Mouse (Mus musculus) CD8-positive naive resting alpha-beta T cell, adult 2 months (primary cell): ENCODE results near the gene Agpat1.

ENCODE experiments used
- DNase-seq, 2 experiments: peaks; one replicate each; pipeline ENCODE4 v3.0.0; 2022; ENCODE audit warnings: low read depth in 2 of 2, low spot score in 2 of 2

Gene Agpat1

DNA sequence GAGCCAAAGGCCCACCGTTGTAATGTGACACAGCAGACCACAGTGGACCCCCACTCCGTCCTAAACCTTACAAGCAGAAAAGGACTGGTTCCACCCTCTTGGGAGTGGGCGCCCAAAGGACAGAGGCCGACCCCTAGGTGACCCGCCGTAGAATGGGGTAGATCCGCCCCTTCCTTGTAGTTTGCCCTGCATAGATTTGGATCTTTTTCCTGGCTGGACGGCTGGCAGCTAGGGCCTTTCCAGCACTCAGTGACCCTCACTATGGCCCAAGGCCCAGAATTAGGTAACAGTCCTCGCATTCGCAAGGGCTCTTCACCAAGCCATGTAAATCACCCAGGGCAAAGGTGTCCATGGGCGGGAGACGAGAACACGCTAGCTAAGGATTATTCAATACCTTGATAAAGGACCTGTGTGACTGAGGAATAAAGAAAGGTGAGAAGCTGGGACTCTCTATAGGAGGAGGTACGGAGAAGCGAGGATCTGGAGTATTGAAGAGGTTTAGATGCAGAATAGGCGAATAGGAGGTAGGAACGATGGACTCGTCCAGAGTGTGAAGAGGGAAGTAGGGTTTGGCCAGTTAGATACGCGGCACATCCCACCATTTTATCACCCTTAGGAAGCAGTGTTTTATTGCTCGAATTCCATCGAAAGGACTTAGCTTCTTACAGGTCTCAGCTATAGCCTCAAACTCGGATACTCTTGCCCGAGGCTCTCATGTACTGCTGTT is 612 bp downstream of the Agpat1 start:
- DNase-seq, result no peak

DNA sequence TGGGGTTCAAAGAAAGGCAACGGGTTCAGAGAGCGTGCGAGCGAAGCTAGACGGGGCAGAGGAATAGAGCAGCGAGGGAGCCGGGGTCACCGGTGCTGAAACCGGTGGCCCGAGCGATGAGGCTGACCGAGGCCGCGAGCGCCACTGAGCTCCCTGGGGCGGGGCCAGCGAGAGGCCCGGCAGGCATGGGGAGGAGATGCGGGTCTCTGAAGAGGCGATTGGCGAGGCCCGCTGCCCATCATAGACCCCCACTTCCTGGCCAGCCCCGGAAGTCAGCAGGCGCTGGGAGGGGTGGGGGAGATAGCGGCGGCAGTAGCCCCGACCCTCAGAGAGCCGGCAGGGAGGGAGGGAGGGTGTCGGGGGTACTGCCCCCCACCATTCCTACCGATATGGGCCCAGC is 1.5 kb downstream of the Agpat1 start:
- peak; percentile 80 to 89 for DNase-seq

GRCm38 (mm10) chr17:34606186-34607039 is 2.4 kb downstream of the Agpat1 start:
- no peak for DNase-seq

- no peak for DNase-seq
Measured at GRCm38 (mm10) chr17:34607997-34608396, 3.9 kb downstream of the Agpat1 start.

- DNase-seq, result no peak
Measured at GRCm38 (mm10) chr17:34611050-34611449, 7.0 kb downstream of the Agpat1 start.

GRCm38 (mm10) chr17:34613054-34613645 is 9.1 kb downstream of the Agpat1 start:
- DNase-seq, result no peak

DNA sequence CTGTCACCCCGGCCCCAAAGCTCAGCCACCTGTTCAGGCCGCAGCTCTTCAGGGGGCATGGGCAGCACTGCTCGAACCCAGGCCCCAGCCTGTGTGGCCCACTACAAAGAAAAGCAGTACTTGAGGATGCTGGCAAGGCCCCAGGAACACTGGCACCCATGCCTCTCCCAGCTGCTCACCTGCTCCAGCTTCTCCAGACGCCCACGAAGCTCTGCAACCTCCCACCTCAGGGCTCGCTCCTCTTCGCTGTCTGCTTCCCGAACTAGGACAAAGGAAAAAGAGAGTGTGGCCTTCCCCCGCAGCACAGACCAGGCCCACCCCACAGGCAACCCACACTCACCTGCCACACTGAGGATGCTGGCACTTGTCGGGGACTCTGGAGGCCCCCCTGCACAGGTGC is 9.8 kb downstream of the Agpat1 start:
- DNase-seq, result no peak

DNA sequence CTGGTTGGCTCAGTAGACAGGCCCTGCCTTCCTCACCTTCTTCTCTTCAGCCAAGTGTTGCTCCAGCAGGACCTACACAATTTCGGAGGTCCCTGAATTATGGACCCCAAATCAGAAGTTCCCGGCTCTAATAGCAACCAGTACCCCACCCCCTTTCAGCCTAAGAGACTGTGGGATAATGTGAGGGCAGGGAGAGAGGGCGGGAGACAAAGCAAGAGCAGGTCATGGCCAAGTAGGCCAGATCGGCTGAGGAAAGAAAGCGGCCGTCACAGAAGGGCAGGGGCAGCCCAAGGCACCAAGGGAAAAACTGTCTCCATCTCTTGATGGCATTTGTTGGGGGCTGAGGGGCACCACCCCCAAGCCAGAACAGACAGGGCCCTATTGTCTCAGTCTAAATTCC is 11.8 kb downstream of the Agpat1 start, which contains the start of gene Egfl8:
Gene Egfl8, minus strand, starts transcription at position 101 of the 400 bp plus-strand sequence.
- no peak for DNase-seq

- peak; percentile 76 to 88 for DNase-seq
Measured at GRCm38 (mm10) chr17:34618999-34619398, 14.9 kb downstream of the Agpat1 start.

GRCm38 (mm10) chr17:34621006-34621405 is 16.9 kb downstream of the Agpat1 start:
- DNase-seq, result no peak

- no peak for DNase-seq
Measured at GRCm38 (mm10) chr17:34623161-34623560, 19.1 kb downstream of the Agpat1 start.

DNA sequence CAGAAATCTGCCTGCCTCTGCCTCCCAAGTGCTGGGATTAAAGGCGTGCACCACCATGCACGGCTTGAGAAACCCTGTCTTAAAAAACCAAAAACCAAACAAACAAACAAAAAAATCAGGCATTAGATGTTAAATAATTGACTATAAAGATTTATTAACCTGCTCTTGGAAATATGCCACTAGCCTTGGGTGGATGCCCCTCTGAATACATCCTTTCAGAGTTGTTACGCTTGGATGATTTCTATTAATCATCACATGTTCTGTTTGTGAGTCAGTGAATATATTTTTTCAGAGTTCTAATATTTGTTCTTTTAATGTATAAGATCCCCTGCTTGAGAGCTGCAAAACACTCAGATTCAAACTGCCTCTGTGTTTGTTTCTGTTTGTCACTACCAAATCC is 20.9 kb downstream of the Agpat1 start:
- no peak for DNase-seq

- no peak for DNase-seq
Measured at GRCm38 (mm10) chr17:34626062-34626772, 22.2 kb downstream of the Agpat1 start.

DNA sequence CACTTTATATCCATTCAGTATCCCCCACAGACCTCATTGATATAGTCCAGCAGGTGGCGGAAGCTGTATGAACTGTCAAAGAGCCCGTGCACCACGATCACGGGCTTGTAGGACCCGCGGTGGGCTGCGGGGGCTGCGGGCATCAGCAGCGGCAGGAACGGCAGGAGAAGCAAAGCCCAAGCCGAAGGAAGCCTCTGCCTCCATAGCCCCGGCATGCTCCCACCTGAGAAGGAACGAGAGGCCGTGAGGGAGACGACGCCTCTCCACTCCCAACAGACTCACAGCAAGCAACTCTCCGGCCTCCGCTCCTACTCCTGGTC is 22.7 kb downstream of the Agpat1 start:
- peak in 1 of 2 experiments; percentile 41 for DNase-seq

- peak; percentile 75 to 84 for DNase-seq
Measured at GRCm38 (mm10) chr17:34627093-34627942, 23.3 kb downstream of the Agpat1 start.

DNA sequence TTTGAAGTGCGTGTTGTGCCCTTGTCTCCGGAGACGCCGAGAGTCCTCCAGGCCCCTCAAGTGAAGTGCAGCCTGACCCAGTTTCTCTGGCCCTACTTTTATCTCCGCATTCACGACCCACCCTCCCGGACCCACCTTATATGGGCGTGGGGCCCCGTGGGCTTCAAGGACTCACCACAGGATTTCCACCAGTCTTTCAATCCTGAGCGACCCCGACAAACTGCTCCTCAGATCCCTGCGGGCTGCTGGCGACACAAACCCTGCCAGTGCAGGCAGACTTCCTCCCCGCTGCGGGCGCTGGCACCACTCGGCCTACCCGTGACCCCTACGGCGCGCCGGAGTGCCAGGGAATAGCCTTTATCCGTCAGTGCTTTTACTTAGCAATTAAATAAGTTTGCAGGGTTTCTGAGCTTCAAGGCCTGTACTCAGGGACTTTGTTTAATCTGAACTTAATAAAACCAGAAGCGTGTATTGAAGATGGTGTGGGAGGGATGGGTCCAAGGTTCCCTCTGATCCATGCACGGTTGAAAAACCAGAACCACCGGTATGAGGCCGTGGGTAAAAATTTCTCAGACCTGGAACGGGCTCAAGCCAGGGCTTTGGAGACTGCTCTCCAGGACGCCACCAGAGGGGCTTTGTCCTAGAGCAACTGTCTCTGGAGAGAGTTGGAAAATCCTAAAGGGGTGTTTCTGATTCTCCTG is 24.0 kb downstream of the Agpat1 start, which contains the start of gene Ppt2:
Gene Ppt2, minus strand, starts transcription at position 568 of the 701 bp plus-strand sequence.
- DNase-seq, result no peak

GRCm38 (mm10) chr17:34628644-34628967 is 24.5 kb downstream of the Agpat1 start:
- DNase-seq, result no peak

- no peak for DNase-seq
Measured at GRCm38 (mm10) chr17:34629221-34629751, 25.2 kb downstream of the Agpat1 start, which contains the start of gene Prrt1. Prrt1 (plus strand) TSS chr17:34629533.

DNA sequence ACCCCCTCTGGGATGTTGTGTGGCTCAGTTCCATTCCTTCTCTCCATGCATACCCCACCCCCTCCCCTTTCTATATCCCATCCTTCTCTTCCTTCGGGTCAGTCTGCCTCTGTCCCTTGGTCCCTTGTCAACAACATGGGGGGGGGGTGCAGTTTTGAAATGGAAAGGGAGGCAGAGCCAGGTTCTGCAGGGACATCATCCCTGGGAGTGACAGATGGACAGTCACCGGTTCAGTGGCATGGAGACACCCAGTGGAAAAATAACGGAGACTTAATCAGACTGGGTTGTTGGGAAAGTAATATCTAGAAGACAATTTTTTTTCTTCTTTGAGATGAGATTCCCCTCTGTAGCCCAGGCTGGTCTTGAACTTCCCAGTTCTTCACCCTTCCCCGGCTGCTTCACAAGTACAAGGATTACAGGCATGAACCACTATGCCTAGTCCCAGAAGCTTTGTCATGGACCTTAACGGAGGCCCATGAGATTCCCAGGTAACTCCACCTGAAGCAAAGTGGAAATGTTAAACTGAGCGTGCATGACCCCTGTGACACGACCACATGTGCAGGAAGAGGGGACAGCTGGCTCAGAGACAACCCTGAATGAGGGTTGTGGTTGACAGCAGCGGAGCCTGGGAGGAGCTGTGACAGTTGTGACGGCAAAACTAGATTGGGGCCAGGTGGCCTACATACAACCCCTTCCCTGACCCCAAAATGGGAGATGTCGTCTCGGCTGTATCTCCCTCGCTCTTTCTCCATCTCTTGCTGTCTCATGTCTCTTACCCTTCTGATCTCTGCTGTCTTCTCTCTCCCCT is 25.9 kb downstream of the Agpat1 start:
- peak in 1 of 2 experiments; percentile 63 for DNase-seq
